Mouse (Mus musculus) Muller cell, postnatal 12 days (primary cell): Measurements from ENCODE around the gene Ajm1.

Source experiments
- DNase-seq: peaks from one replicate; pipeline ENCODE4 v3.0.0-alpha.2; 2015; ENCODE audit errors: inconsistent ontology term

The Ajm1 gene

DNA sequence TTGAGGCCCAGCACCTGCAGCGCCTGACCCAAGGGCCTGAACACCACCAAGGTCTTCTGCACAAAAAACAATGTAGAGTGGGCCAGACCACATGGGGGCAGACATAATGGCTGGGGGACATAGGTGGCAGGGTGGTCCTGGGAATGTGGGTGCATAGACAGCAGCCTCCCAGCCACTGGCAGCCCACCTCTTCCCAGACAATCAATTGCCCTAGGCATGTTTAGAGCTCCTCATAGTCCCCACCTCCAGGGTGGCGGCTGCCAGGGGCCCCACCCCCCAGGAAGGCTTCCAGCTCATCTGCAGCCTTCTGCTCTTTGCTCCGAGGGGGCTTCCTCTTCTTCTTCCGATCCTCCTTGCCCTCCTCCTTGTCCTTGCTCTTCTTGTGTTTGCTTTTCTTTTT lies 2.0 kb upstream of the Ajm1 start:
- no peak for DNase-seq

GRCm38 (mm10) chr2:25583120-25583481 lies 1.5 kb upstream of the Ajm1 start:
- no peak for DNase-seq

DNA sequence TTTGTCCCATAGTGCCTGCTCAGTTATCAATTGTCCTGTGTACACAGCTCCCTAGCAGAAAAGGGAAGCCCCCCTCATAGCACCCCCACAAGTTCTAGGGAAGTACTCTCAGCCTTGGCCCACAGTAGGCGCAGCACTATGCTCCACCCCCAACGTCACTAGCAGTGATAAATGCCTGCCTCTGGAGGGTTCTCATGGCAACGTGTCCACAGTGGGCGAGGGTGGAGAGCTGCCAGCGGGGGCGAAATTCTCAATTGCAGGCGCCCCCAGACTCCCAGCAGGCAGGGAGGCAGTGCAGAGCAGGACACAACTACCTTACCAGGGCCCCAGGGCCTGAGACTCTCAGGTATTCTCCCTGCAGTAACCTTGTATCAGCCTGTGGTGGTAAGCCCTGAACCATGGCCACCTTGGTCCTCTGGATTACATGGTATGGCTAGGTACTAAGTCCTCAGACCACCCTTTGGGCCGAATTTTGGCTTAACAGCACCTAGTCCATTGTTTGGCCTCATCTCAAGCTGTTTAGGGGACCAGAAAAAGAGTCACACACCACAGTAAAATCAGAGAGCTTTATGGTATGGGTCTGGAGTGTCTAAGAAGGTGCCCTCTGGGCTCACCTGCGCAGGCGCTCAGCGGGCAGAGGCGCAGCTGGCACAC lies 1.0 kb upstream of the Ajm1 start:
- DNase-seq, result peak; percentile 9

DNA sequence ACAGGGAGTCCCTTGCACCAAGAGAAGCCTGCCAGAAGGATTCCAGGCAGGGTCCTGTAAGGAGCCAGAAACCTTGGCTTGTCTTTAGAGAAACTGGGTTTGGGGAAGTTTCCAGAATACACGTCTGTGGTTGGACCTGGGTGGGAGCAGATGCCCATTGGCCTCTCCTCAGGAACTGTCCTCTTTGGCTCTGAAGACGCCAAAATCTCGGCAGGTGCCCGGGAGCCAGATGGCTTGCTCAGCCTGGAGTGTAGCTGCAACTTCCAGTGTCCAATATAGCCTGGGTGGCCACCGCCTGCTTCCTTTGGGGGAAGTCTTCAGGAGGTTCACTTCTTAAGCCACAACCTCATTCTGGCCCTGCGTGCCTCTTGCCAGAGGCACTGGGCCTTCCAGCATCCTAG lies 344 bp upstream of the Ajm1 start:
- DNase-seq, result peak; percentile 18

DNA sequence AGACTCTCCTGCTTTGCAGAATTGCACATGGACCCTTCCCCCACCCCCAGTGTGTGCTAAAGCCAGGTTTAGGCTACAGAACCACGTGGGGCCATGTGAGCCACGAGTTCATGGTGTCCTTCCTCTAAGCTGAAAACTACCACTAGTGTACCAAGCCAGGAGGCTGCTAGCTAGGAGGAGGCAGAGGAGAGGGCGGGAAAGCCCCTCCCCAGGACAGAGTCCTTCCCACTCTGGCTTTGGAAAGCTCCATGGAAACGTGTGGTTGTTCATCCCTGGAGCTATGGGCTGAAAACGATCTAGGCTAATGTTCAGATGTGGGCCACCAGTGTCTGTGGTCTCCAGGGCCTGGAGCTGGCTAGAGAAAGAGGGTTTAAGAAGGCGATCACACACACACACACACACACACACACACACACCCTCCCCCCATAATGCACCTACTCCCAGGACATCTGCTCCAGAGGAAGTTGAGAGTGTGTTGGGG lies 896 bp downstream of the Ajm1 start:
- no peak for DNase-seq

DNA sequence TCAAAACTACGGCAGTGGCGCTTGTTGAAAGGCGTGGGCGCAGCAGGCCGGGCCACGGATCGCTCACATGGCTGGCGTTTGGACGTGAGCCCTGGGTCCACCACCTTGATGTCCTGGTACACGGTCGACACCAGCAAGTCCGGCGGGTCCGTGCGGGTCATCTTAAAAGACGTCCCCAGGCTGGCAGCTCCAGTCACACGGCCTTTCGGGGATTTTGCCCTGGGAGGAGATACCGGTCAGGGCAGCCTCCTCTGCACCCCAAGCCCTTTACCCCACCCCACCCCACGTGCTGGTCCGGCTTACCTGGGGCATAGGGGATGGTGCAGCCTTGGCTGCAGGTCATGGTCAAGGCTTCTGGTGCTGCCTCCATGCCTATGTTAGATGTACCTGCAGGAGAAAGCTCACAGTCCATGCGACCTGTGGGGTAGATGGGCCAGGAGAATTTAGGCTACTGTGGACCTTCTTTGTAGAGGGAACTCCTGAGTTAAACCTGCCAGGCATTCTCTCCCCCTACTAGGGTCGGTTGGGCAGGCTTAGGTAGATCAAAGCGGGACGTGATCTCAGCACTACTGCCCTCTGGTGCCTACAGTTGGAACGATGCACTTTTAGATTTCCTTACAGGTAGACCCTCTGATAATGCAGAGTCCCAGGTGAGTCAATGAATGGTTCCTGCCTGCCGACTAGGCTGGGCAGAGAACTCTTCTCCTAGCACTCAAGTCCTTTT lies 1.7 kb downstream of the Ajm1 start:
- DNase-seq, result peak; percentile 3

DNA sequence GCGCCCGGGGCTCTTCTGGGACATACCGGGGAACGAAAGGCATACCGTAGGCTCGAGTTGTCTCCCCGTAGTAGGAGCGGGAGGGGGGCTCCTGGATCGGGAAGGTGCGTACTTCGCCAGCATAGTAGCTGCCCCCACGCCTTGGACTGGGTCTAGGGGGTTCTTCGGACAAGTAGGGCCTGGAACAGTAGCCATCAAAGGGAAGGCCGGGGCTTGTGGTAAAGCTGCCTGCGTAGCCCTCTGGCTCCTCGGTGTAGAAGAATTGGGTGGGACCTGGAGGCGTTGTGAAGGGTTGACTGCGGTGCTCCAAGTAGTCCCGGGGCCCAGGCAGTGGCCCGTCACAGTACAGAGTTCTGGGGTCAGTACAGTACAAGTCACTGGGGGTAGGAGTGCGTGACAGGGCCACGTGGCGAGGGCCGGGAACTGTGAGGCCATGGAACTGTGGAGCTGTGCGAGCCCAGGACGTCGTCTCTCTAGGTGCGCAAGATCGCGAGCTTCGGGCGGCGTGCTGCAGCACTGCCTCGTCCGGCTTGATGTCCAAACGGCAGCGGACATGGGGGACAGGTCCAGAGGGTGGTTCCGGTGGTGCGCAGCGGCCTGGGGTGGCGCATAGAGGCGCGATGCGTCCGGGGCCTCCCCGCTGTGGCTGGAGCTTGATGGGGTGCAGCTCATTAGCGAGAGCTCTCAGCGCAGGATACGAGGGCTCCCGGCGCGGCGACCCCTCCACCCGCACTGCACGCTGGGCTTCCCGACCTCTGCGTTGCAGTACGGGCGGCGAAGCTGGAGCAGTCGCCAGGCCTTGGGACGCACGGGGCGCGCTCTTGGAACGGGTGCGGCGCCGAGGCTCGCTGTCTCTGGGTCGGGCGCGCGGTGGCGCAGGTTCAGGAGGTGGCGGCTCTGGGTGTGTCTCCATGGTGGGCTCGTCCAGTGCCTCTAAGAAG lies 2.5 kb downstream of the Ajm1 start:
- DNase-seq, result peak; percentile 11

- DNase-seq, result peak; percentile 21
These were observed 3.4 kb downstream of the Ajm1 start for GRCm38 (mm10) chr2:25577951-25578795.

DNA sequence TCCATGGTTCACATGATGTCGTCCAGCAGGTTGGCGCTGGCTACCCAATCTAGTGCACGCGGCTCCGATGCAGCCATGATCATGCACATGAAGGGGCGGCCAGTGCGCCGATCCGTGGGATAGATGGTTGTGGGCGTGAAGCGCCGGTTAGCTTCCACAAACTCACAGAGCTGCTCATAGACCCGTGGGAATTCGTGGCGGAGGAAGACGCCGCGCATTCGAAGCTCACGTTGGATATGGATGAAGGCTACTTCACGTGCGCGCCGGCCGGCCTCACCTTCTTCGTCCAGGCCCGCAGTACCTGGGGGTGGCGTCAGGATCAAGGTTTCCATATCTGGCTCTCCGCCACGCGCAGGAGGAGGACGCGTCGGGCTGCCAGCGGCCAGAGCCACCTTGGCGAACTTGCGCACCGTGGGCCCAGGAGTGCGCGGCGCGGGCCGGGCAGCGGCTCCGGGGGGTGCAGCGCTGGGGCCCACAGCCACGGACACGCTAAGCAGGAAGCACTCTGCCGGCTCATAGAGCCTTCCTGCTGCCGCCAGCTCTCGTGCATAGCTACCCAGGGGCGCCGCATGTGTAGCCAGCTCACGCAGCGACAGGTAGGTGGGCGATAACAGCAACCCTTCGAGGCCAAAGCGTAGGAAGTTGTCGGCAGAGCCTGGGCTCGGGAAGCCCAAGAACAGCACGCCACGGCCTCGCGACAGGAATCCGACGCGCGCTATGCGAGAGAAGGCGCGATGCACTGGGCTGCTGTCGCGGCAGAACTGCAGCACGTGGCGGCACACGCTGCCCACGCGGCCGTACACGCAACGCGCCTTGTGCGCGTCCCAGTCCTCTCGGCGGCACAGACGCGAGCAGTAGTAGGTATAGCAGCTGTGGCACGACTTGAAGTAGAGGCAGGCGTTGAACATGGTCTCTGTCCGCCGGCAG lies 4.3 kb downstream of the Ajm1 start:
- no peak for DNase-seq

DNA sequence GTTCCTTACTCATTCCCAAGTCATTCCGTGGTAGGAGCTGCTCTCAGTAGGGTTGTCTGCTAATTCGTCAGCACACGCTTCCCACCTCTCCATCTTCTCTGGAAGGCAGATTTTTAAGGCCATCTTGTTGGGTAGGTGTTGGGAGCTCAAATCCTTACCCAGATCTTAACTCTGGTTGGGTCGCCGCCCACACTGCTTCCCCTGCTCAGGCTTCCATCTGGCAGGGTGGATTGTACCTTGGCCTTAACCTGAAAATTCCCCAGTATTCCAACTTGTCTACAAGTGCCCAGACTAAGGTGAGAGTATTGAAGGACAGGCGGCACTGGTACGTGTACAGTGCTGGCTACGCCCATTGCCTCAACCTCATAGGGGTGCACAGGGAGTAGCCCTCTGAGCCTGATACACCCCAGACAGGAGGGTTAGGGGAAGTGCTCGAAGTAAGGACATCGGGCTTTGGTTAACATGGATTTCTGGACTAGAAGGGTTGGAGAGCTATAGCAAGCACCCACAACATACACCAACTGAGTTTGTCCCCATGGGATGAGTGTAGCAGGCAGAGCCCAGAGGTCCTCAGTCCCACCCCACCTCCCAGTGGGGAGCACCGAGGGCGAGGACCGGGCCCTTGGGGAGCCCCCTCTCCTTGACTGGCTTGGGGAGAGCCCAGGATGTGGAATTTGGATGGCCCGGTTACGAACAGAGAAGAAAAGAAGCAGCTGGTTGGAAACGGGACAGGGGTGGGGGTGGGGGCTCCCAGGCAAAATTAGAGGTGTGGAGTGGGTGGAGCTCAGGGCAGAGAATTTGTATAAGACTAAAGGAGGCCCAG lies 5.3 kb downstream of the Ajm1 start:
- no peak for DNase-seq

DNA sequence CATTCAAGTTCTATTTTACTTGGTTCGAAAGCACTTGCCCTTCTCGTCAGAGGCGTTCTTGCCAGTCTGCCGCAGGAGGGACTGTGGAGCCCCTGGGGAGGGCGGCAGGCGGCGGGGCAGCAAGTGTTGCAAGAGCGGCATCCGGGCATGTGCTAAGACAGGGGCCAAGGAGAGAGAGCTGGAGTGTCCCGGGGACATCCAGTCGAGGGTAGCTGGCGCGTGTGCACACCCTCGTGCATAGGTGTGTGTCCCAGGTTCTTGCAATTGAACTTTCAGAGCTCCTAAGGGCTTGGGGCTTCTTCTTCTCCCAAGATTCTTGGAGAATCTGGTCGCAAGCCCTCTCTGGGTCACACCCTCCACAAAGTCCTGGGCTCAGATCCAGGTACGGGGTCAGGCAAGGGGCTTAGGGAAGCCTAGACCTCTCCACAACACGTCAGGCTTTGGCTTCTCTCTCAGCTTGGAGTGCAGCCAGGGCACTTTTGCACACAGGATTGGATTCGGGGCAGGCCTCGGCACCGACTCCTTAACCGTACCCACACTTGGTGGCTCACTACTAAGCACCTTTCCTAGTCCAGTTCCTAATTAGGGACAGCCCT lies 6.0 kb downstream of the Ajm1 start:
- DNase-seq, result peak; percentile 37

GRCm38 (mm10) chr2:25574579-25575431 lies 6.8 kb downstream of the Ajm1 start, which contains the start of the genes Mamdc4 and Phpt1:
TSS of gene Mamdc4 (minus strand) at chr2:25574845.
TSS of gene Phpt1 (minus strand) at chr2:25575224.
- peak; percentile 98 for DNase-seq

- no peak for DNase-seq
These were observed 7.4 kb downstream of the Ajm1 start for GRCm38 (mm10) chr2:25574136-25574535.

DNA sequence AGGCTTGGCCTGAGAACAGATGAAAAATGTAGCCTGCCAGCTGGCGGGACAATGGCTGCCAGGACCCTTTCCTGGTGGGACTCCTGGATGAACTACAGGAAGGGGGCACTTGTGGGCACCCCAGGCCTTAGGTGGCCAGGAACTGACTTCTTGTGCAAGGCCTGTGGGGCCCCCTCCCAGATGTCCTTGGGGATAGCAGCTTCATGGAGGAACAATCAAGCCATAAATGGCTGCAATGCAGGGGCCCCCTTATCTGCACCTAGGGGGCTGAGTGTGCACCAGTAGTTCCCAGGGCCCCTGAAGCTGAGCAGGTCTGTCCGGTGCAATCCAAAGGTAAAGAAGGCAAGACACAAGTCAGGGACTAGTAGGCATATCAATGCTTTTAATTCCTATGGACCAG lies 8.5 kb downstream of the Ajm1 start:
- DNase-seq, result no peak

DNA sequence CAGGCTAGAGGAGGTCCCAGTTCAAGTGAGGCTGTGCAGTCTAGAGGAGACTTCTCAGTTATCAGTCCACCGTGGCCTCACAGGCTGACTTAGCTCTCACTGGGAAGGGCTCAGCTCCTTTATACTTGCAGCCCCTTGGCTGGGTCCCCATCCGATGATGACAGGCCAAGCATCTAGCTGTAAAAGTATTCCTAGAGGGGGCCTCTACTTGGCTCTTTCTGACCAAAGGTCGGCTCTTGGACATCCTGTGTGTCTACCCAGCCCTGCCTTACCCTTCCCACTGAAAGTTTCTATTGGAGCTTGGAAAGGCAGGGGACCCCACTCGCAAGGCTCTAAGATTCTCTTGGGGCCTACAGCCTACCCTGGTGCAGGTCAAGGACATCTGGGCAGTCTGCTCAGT lies 10.3 kb downstream of the Ajm1 start:
- DNase-seq, result no peak

- DNase-seq, result no peak
These were observed 12.2 kb downstream of the Ajm1 start for GRCm38 (mm10) chr2:25569323-25569722.

GRCm38 (mm10) chr2:25568473-25569019 lies 13.0 kb downstream of the Ajm1 start:
- DNase-seq, result no peak

DNA sequence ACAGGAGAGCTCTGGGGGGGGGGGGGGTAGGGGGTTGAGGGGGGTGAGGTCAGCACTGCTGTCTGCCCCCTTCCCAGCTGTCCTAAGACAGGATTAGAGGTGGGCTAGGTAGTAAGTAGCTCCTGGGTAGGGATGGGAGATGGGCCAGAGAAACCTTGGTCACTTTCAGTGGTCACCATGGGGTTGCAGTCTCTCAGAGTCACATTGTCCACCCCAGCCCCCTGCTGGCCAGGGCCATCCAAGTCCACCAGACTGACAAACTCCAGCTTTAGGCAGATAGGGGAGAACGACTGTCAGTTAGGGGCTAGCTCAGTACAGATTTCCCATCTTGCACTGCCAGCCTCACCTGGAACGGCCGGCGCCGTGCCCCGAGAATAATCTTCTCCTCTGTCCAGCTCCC lies 15.0 kb downstream of the Ajm1 start:
- no peak for DNase-seq
